Mouse (Mus musculus) midbrain, embryonic 16.5 days (tissue): ENCODE measurements at regions not wholly inside any gene's neighbourhood (a gene's known extent, or its start where the extent isn't known, plus 50 kb on each side); places are given as distances from the start of the nearest gene placed in this dataset.

ENCODE experiments used
- ATAC-seq: fragments of 200-750 bp; cut with Nextera tagmentation; 2 replicates; pipeline ENCODE4 v1.8.0; 2017; ENCODE audit warnings: moderate TSS enrichment
- H3K27ac ChIP-seq: fragments of 300-500 bp; sonication (generic); 2 replicates; pipeline ENCODE4 v1.5.1; 2014; ENCODE audit warnings: mild to moderate bottlenecking, low read length, mixed read lengths
- H3K27me3 ChIP-seq: fragments of 300-500 bp; sonication (generic); 2 replicates; pipeline ENCODE4 v1.6.1; 2014; ENCODE audit warnings: low read depth, low read length, mixed read lengths; ENCODE audit not compliant: control insufficient read depth, insufficient read depth
- H3K36me3 ChIP-seq: fragments of 300-500 bp; sonication (generic); 2 replicates; pipeline ENCODE4 v1.6.1; 2014; ENCODE audit warnings: mild to moderate bottlenecking, low read length, moderate library complexity, mixed read lengths; ENCODE audit not compliant: control insufficient read depth, insufficient read depth
- H3K4me1 ChIP-seq: fragments of 300-500 bp; sonication (generic); 2 replicates; pipeline ENCODE4 v1.6.1; 2014; ENCODE audit warnings: mild to moderate bottlenecking, low read length, mixed read lengths; ENCODE audit not compliant: control insufficient read depth, insufficient read depth
- H3K4me2 ChIP-seq: fragments of 300-500 bp; sonication (generic); 2 replicates; pipeline ENCODE4 v1.6.1; 2014; ENCODE audit warnings: mild to moderate bottlenecking, low read length, mixed read lengths
- H3K4me3 ChIP-seq: fragments of 300-500 bp; sonication (generic); 2 replicates; pipeline ENCODE4 v1.5.1; 2014; ENCODE audit warnings: low read depth, mild to moderate bottlenecking, low read length, moderate library complexity, mixed read lengths
- H3K9ac ChIP-seq: fragments of 300-500 bp; sonication (generic); 2 replicates; pipeline ENCODE4 v1.6.1; 2014; ENCODE audit warnings: low read depth, low read length, mixed read lengths
- H3K9me3 ChIP-seq: fragments of 300-500 bp; sonication (generic); replicated peaks from 2 replicates; pipeline ENCODE4 v1.6.1; 2014; ENCODE audit warnings: mild to moderate bottlenecking, low read length, mixed read lengths; ENCODE audit not compliant: control insufficient read depth, poor library complexity, severe bottlenecking
- WGBS: fragments of 180-500 bp; shearing (Covaris S2); extraction: QIAGEN DNeasy Blood & Tissue Kit; methylation state at CpG from one replicate; pipeline ENCODE4 v1.1.7; 2014; 5-methylcytosine and 5-hydroxymethylcytosine counted together

DNA sequence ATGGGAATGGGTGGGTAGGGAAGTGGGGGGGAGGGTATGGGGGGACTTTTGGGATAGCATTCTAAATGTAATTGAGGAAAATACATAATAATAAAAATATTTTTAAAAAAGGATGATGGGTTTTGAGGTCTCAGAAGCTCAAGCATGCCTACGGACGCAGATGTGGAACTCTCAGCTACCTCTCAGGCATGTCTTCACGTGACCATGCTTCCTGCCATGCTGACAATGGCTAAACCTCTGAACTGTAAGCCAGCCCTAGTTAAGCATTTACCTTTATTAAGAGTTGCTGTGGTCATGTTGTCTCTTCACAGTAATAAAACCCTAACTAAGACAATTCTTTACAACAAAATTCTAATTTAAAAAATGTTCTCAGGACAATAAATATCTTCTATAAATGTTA, 80.0 kb downstream of the Tex36 start:
- H3K4me3 ChIP-seq, result no peak overlapping the region

DNA sequence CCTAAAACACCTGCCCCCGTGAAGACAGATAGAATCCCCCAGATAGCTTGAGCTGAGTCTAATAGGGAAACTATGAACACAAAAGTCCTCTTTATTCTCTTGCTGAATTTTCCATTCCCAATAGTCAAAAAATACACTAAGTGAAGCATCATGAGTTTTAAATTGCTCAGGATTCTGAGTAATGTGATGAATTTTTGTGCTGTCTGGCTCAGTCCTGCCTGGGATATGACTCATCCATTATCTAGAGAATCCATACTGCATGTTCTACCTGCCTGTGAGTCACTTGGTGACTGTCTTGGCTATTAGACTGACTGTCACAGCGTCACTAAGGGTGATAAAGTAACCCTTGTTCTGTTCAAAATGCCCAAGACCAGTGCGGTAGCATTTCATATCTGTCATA, 83.0 kb downstream of the Tex36 start:
- Histone ChIP-seq H3K36me3 (no peaks in the 10 kb centered on the region), H3K27me3 (no peaks in the 10 kb centered on the region), H3K27ac (no peak overlapping the region), H3K4me1 (no peaks in the 10 kb centered on the region), H3K4me2 (no peak overlapping the region), H3K9ac (no peak overlapping the region), H3K9me3 (no peaks in the 10 kb centered on the region), H3K4me3 (no peak overlapping the region)
- ATAC-seq, result no peak
- 86% methylated on average over 3 of the region's 3 CpGs for WGBS

More for the DNA sequence above, 80.0 kb downstream of the Tex36 start:
- ATAC-seq, result no peak
- Histone ChIP-seq H3K9ac (no peak overlapping the region), H3K9me3 (no peaks in the 10 kb centered on the region), H3K4me2 (no peak overlapping the region), H3K27me3 (no peaks in the 10 kb centered on the region), H3K27ac (no peak overlapping the region), H3K36me3 (no peaks in the 10 kb centered on the region), H3K4me1 (no peaks in the 10 kb centered on the region)
- WGBS, result 84% methylated on average over 3 of the region's 3 CpGs

GRCm38 (mm10) chr7:133517576-133517975, 84.4 kb downstream of the Tex36 start:
- no peak overlapping the region for H3K9ac ChIP-seq
- H3K9me3 ChIP-seq, result no peaks in the 10 kb centered on the region
- no peak overlapping the region for H3K27ac ChIP-seq
- WGBS, result 89% methylated on average over 5 of the region's 5 CpGs
- H3K4me1 ChIP-seq, result no peaks in the 10 kb centered on the region
- H3K36me3 ChIP-seq, result no peaks in the 10 kb centered on the region
- no peaks in the 10 kb centered on the region for H3K27me3 ChIP-seq
- no peak overlapping the region for H3K4me2 ChIP-seq
- no peak for ATAC-seq
- H3K4me3 ChIP-seq, result no peak overlapping the region

- H3K9ac ChIP-seq, result no peak overlapping the region
- no peak for ATAC-seq
- H3K27me3 ChIP-seq, result no peaks in the 10 kb centered on the region
- H3K4me1 ChIP-seq, result 0 out of 2 replicates have a peak, but pooled peaks cover 3% of the 10 kb centered on the region
- no peak overlapping the region for H3K27ac ChIP-seq
- H3K36me3 ChIP-seq, result no peaks in the 10 kb centered on the region
- 74% methylated on average over 5 of the region's 5 CpGs for WGBS
- no peak overlapping the region for H3K4me3 ChIP-seq
- 0 out of 2 replicates have a peak, but pooled peaks cover 2% of the 10 kb centered on the region for H3K9me3 ChIP-seq
- no peak overlapping the region for H3K4me2 ChIP-seq
These were observed 91.0 kb downstream of the Tex36 start for GRCm38 (mm10) chr7:133510926-133511325.

DNA sequence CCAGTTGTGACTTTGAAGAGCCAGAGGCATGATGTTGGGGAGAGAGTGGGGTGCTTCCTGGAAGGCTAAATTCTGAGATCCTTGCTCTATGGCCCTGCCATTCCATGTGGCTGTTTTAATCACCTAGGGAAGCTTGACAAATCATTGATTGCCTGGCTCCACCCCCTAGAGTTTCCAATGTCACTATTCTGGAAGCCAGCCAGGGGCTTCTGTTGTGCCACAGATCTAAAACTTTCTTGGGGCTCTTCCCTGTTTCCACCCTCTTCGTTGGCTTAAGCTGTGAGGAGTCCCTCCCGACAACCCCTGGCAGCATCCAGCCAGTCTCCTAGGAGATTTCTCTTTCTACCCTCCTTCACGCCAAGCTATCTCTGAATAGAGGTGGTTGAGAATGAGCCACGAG, 92.5 kb downstream of the Tex36 start:
- no peaks in the 10 kb centered on the region for H3K36me3 ChIP-seq
- 0 out of 2 replicates have a peak, but pooled peaks cover 2% of the 10 kb centered on the region for H3K9me3 ChIP-seq
- H3K27me3 ChIP-seq, result no peaks in the 10 kb centered on the region
- ATAC-seq, result no peak
- H3K27ac ChIP-seq, result no peak overlapping the region
- H3K4me3 ChIP-seq, result no peak overlapping the region
- H3K4me2 ChIP-seq, result no peak overlapping the region
- WGBS, result 14% methylated on average over 4 of the region's 4 CpGs
- 0 out of 2 replicates have a peak, but pooled peaks cover 3% of the 10 kb centered on the region for H3K4me1 ChIP-seq
- no peak overlapping the region for H3K9ac ChIP-seq

DNA sequence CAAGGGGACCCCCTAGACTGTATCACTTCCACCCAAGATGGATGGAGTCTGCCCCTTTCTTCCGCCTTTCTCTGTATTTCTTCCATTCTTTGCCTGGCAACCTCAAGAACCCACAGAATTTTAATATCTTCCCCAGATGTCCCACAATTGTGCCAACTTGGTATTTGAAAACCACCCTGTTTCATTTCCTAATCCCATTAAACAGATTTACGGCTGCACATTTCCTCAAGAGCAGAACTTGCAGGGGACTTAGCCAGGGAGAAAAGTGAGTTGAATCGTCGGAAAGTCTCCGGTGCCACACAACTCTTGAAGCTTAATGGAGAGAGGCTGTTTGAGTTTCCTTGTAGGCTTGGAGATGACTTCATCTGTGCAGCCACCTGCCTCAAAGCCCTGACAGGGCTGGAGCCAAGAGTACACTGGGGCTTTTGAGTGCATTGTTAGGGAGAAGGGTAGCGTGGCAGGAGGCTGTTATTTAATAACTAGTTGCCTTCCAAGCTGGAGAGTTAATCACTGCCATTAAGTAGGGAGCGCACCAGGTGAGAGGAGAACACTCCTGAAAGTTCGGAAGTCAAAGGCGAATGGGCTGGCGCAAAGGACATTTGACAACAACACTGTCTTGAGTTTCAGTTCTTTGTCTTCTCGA, 93.5 kb downstream of the Tex36 start:
- ATAC-seq, result no peak
- H3K4me1 ChIP-seq, result peaks cover 3% of the 10 kb centered on the region; the same call in 1 of the 2 replicates
- 60% methylated on average over 11 of the region's 11 CpGs for WGBS
- H3K4me2 ChIP-seq, result no peak overlapping the region
- no peak overlapping the region for H3K9ac ChIP-seq
- no peak overlapping the region for H3K27ac ChIP-seq
- H3K9me3 ChIP-seq, result 0 out of 2 replicates have a peak, but pooled peaks cover 2% of the 10 kb centered on the region
- H3K36me3 ChIP-seq, result no peaks in the 10 kb centered on the region
- no peak overlapping the region for H3K4me3 ChIP-seq
- no peaks in the 10 kb centered on the region for H3K27me3 ChIP-seq

- peaks cover 3% of the 10 kb centered on the region; the same call in 1 of the 2 replicates for H3K4me1 ChIP-seq
- no peaks in the 10 kb centered on the region for H3K36me3 ChIP-seq
- 84% methylated on average over 2 of the region's 2 CpGs for WGBS
- H3K9ac ChIP-seq, result no peak overlapping the region
- no peak overlapping the region for H3K4me3 ChIP-seq
- no peaks in the 10 kb centered on the region for H3K9me3 ChIP-seq
- no peak overlapping the region for H3K4me2 ChIP-seq
- no peak for ATAC-seq
- no peak overlapping the region for H3K27ac ChIP-seq
- H3K27me3 ChIP-seq, result no peaks in the 10 kb centered on the region
These were observed 96.3 kb downstream of the Tex36 start for GRCm38 (mm10) chr7:133505628-133506027.

DNA sequence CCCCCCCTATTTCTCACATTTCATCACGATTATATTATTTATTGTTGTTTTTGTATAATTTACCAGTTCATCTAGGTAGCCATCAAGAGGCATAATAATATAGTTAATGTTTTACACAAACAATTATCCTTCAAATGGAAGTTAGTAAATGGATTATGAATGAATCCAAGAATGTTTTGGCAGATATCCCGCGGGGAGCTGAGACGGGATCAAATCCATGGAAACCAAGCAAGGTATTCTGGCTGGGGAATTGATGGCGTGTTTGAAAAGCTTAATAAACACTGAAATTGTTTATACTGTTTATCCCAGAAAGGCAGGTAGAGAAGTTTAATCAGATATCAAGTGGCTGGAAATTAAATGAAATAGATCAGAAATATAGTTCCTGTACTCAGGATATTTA, 98.0 kb downstream of the Tex36 start:
- Histone ChIP-seq H3K36me3 (no peaks in the 10 kb centered on the region), H3K27ac (no peak overlapping the region), H3K9ac (no peak overlapping the region), H3K4me1 (no peaks in the 10 kb centered on the region; the same call in 1 of the 2 replicates), H3K27me3 (peaks cover 6% of the 10 kb centered on the region; the same call in 1 of the 2 replicates), H3K9me3 (no peaks in the 10 kb centered on the region), H3K4me3 (no peak overlapping the region), H3K4me2 (no peak overlapping the region)
- WGBS, result 64% methylated on average over 5 of the region's 5 CpGs
- no peak for ATAC-seq

DNA sequence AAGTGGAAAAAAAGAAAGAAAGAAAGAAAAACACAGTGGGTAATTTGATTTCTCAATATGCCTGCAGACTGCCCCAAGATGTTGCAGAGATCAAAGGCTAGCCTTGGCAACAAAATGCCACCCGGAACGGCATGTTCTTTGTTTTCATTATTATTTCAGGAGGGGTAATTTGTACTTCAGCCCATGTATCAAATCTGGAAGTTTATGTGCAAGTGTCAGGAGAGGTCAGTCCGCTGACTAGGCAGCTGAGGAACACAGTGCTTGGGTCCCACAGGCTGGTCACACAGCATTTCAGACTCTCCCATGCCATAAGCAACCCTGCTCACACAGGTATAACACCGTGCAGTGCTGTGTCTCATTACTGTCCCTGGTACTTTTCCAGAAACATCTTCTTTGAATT, 99.2 kb downstream of the Tex36 start:
- Histone ChIP-seq H3K9ac (no peak overlapping the region), H3K4me3 (no peak overlapping the region), H3K36me3 (no peaks in the 10 kb centered on the region), H3K4me2 (no peak overlapping the region), H3K9me3 (no peaks in the 10 kb centered on the region), H3K27me3 (peaks cover 6% of the 10 kb centered on the region; the same call in 1 of the 2 replicates), H3K27ac (no peak overlapping the region), H3K4me1 (no peaks in the 10 kb centered on the region; the same call in 1 of the 2 replicates)
- ATAC-seq, result no peak
- WGBS, result 57% methylated on average over 4 of the region's 4 CpGs
